Mouse (Mus musculus) megakaryocyte, embryonic 14.5 days (primary cell): ENCODE data around the gene Strbp. TPM values are rescaled to one million over a fixed set of nuclear protein-coding genes. Genes with fewer than 3 reads are reported as not detected.

Source experiments
- H3K27me3 ChIP-seq: replicated peaks from 2 replicates; pipeline ENCODE3; 2012; ENCODE audit warnings: inconsistent platforms
- H3K36me3 ChIP-seq: replicated peaks from 2 replicates; pipeline ENCODE3; 2012; ENCODE audit warnings: low read length, inconsistent platforms, mixed read lengths
- H3K4me1 ChIP-seq: 2 replicates; pipeline ENCODE4 v1.6.1; 2012; ENCODE audit warnings: inconsistent platforms
- H3K4me3 ChIP-seq: replicated peaks from 2 replicates; pipeline ENCODE3; 2012; ENCODE audit warnings: moderate library complexity, mild to moderate bottlenecking, inconsistent platforms
- H3K9me3 ChIP-seq: 2 replicates; pipeline ENCODE4 v1.6.1; 2012; ENCODE audit warnings: inconsistent platforms
- FLI1 ChIP-seq: IDR thresholded peaks from 2 replicates; pipeline ENCODE4 v1.6.1; 2012; ENCODE audit warnings: low read length, inconsistent platforms, mixed read lengths
- GATA1 ChIP-seq: IDR thresholded peaks from 3 replicates; pipeline ENCODE4 v1.6.1; 2012; ENCODE audit warnings: mixed read lengths, low read length, inconsistent platforms, borderline replicate concordance
- polyA plus RNA-seq: library from polyadenylated mRNA; stranded (reverse); fragments of >175 nt; gene quantifications from 2 replicates; pipeline ENCODE4 v1.2.3, GENCODE M21; 2012; ENCODE audit warnings: low replicate concordance; ENCODE audit not compliant: insufficient read depth

Gene Strbp
- polyA plus RNA-seq, 1 experiment = 3.3 TPM

DNA sequence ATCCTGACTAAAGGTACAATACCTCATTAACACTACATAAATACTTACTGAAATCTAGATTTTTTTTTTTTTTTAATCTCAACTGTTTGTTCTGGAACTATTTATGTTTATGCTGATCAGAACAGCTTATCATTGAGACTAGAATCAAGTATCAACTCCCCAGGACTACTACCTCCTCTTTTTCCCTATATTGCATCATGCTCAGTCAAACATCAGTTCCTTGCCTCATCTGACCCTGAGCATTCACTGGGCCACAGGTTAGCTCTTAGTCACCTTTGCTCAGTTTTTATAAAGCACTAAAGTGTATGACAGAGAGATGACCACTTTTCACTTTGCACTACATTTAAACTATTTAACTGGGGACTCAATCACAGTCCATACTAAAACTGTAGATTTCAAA is 115.7 kb downstream of the Strbp start:
- Histone ChIP-seq H3K27me3 (no peaks in the 10 kb centered on the region), H3K9me3 (no peaks in the 10 kb centered on the region), H3K4me1 (peaks cover 6% of the 10 kb centered on the region; the same call in 1 of the 2 replicates), H3K36me3 (peaks cover 38% of the 10 kb centered on the region), H3K4me3 (no peak overlapping the region)
- TF ChIP-seq GATA1 = no peak
- TF ChIP-seq FLI1 = no peak

DNA sequence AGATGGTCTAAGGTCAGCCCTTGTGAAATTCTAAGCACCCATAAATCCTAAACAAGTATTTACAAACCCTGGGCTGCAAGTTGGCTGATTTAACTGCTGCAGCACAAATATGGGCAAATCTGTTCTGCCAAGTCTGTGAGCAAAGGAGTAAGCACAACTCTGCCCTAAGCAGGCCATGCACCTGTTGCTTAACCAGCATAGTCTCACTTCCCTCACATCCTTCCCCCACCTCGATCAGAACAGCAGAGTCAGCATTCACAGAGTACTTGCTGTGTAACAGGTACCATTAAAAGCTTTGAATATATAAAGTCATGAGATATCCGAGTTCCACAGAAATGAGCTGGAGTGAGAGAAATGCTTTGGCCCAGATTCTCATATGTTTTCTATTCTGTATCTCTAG is 125.5 kb downstream of the Strbp start:
- H3K9me3 ChIP-seq = no peaks in the 10 kb centered on the region
- H3K4me1 ChIP-seq = peaks cover 43% of the 10 kb centered on the region
- peaks cover 19% of the 10 kb centered on the region for H3K36me3 ChIP-seq
- H3K4me3 ChIP-seq = no peak overlapping the region
- no peaks in the 10 kb centered on the region for H3K27me3 ChIP-seq
- TF ChIP-seq FLI1 (no peak), GATA1 (no peak)

DNA sequence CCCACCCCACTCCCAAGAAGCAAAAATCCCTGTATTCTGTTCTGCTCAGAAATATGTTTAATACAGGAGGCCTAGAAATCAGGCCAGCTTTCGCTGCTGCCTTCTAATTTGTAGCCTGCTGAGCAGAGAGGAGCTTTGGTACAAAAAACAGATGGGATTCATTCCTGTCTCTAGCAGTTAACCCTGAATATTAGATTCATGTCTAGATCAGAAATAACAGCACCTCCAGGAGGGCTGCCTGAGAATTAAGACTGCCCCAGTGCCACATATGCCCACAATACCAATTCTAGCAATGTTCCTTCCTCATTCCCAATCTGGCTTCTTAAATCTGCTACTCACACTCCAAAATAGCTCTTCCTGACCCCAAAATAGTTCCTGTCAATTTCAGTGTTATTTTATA is 127.0 kb downstream of the Strbp start:
- Histone ChIP-seq H3K27me3 (no peaks in the 10 kb centered on the region), H3K36me3 (peaks cover 28% of the 10 kb centered on the region), H3K4me3 (no peak overlapping the region), H3K9me3 (no peaks in the 10 kb centered on the region), H3K4me1 (peaks cover 50% of the 10 kb centered on the region)
- no peak for TF ChIP-seq FLI1
- no peak for TF ChIP-seq GATA1

DNA sequence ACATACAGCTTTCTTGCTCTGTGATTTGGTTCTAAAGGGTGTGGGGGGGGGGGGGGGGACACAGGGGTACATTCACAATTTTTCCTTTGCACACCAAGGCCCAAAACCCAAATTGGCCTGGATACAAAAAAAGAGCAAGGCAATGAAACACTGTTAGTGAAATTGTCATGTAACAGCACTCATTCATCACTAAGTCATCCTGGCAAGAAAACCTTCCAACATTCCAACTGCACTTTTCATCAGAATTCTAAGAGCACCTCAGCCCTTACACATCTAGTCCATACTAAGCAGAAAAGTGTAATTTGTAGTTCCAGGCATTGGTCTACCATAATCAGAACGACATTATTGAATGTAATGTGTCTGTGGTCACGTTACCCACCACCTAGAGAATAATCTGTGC is 131.5 kb downstream of the Strbp start:
- H3K27me3 ChIP-seq = no peaks in the 10 kb centered on the region
- H3K4me3 ChIP-seq = no peak overlapping the region
- no peak for TF ChIP-seq GATA1
- TF ChIP-seq FLI1 = no peak
- H3K36me3 ChIP-seq = peaks cover 50% of the 10 kb centered on the region
- peaks cover 80% of the 10 kb centered on the region for H3K4me1 ChIP-seq
- no peaks in the 10 kb centered on the region for H3K9me3 ChIP-seq

GRCm38 (mm10) chr2:37570703-37571102 is 133.0 kb downstream of the Strbp start:
- TF ChIP-seq GATA1 (no peak), FLI1 (no peak)
- peaks cover 64% of the 10 kb centered on the region for H3K36me3 ChIP-seq
- no peaks in the 10 kb centered on the region for H3K9me3 ChIP-seq
- peaks cover 80% of the 10 kb centered on the region for H3K4me1 ChIP-seq
- no peaks in the 10 kb centered on the region for H3K27me3 ChIP-seq
- H3K4me3 ChIP-seq = no peak overlapping the region

DNA sequence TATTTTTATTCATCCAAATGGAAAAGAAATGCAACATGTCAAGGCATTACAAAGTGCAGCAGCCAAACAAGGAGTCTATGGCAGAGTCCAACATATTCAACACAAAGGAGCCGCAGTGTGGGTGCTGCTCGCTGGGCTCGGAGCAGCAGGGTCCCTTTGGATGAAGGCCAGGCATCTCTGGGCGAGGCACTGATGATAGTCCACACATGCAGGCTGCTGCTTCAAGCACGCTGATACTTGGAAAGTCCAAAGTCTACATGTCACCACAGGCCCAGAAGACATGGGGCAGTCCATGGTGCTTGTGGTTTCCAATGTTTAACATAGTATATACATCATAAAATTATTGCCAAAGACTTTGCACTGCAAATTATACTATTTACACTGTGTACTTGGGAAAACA is 133.8 kb downstream of the Strbp start:
- H3K36me3 ChIP-seq = peaks cover 68% of the 10 kb centered on the region
- no peaks in the 10 kb centered on the region for H3K27me3 ChIP-seq
- H3K4me1 ChIP-seq = peaks cover 80% of the 10 kb centered on the region
- no peaks in the 10 kb centered on the region for H3K9me3 ChIP-seq
- H3K4me3 ChIP-seq = no peak overlapping the region
- TF ChIP-seq FLI1 (no peak), GATA1 (no peak)

DNA sequence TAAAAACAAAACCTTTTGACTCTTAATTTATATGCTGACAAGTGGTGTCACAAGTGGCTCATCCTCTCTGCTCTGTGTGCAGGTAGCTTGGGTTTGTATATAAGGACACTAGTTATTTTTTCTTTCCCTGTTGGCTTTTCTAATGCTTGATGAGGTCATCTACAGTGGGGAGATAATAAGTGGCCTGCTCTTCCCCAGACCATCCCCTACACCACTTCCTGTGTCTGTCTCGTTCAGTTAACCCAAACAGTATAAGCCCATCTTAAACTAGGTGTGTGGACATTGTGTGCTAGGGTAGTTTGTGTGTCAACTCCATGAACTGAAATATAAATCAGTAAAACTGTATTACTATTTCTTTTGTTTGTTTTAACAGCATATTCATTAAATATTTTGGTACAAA is 137.6 kb downstream of the Strbp start:
- Histone ChIP-seq H3K4me3 (peak overlapping the region; percentile 54), H3K4me1 (peaks cover 89% of the 10 kb centered on the region), H3K36me3 (peaks cover 89% of the 10 kb centered on the region), H3K27me3 (no peaks in the 10 kb centered on the region), H3K9me3 (no peaks in the 10 kb centered on the region)
- no peak for TF ChIP-seq FLI1
- TF ChIP-seq GATA1 = peak; percentile 34; the same call in 1 of the 3 replicates

DNA sequence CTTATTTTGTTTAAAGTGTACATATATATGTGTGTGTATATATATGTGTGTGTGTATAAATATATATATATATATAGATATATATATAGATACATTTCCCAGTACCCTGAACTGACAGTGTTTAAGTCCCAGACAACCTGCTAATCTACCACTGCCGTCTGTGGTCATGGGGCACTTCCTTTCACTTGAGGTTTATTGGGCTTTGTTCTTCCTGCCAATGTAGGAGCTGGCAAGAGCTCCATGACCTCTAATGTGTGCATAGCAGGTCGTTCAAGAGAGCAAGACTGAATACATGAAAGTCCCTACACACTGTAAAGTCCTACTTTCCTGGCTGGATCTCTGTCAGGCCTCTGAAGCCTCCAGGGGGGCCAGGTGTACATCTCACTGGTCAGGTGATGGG is 138.1 kb downstream of the Strbp start:
- Histone ChIP-seq H3K27me3 (no peaks in the 10 kb centered on the region), H3K36me3 (peaks cover 92% of the 10 kb centered on the region)
- no peak; the same call in 2 of the 3 replicates for TF ChIP-seq GATA1
- TF ChIP-seq FLI1 = no peak

DNA sequence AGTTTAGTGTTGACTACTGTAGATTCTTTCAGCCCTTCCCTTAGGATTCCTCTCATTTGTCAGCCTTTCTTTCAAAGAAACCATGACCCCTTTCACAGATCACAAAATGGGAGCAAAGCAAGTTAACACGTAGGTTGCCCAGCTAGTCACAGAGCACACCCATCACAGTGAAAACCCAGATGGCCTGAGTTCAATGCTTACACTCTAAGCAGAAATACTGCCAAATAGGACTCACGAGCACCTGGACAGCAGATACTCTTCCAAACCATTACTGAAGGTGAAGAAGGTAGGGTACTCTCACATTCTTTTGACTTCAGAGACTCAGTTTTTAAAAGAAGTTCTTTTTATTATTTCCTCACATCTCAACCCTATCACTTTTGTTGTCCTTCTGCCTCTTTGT is 147.3 kb downstream of the Strbp start:
- no peaks in the 10 kb centered on the region for H3K27me3 ChIP-seq
- peaks cover 37% of the 10 kb centered on the region for H3K4me1 ChIP-seq
- H3K9me3 ChIP-seq = peaks cover 14% of the 10 kb centered on the region
- TF ChIP-seq GATA1 (no peak), FLI1 (no peak)
- H3K4me3 ChIP-seq = no peak overlapping the region
- H3K36me3 ChIP-seq = peaks cover 96% of the 10 kb centered on the region

More for the DNA sequence above, 138.1 kb downstream of the Strbp start:
- Histone ChIP-seq H3K4me1 (peaks cover 90% of the 10 kb centered on the region), H3K9me3 (no peaks in the 10 kb centered on the region), H3K4me3 (peak overlapping the region; percentile 21)

DNA sequence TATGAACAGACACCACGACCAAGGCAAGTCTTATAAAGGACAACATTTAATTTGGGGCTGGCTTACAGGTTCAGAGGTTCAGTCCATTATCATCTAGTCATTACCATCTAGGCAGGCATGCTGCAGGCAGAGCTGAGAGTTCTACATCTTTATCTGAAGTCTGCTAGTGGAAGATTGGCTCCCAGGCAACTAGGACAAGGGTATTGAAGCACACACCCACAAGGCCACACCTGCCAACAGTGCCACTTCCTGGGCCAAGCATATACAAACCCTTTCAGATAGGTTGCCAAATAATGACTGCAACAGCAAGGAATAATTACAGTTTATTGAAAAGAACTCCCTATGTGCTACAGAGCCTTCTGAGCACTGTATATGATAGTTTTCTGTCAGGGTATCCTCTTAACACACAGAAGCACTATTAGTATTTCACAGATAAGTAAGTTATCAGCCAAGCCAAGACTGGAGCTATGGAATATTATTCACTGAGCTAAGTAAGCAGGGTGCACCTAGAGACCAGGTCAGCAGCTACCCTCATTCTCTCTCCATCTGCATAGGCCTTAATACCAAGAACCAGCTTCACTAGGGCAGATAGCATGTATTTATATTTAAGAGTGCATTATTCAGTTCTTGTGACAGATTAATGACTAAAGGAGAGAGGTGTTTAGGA is 154.2 kb downstream of the Strbp start:
- Histone ChIP-seq H3K4me1 (peaks cover 78% of the 10 kb centered on the region), H3K27me3 (no peaks in the 10 kb centered on the region), H3K4me3 (no peak overlapping the region), H3K9me3 (peaks cover 11% of the 10 kb centered on the region), H3K36me3 (peaks cover 89% of the 10 kb centered on the region)
- TF ChIP-seq FLI1 (no peak), GATA1 (no peak)
